Mouse (Mus musculus) lung, embryonic 14.5 days (tissue): ENCODE measurements at regions not wholly inside any gene's neighbourhood (a gene's known extent, or its start where the extent isn't known, plus 50 kb on each side); places are given as distances from the start of the nearest gene placed in this dataset.
A peak's percentile ranks its signal among the peaks of the same experiment; 100 is the strongest.

Experiments
- ATAC-seq: fragments of 200-750 bp; cut with Nextera tagmentation; 2 replicates; pipeline ENCODE4 v1.8.0; 2017; ENCODE audit warnings: mild to moderate bottlenecking, moderate TSS enrichment, moderate library complexity; ENCODE audit not compliant: insufficient read depth
- DNase-seq: peaks from one replicate; pipeline ENCODE4 v3.0.0-alpha.2; 2015
- H3K27ac ChIP-seq: fragments of 300-500 bp; sonication (generic); 2 replicates; pipeline ENCODE4 v1.5.1; 2014; ENCODE audit warnings: low read depth, mild to moderate bottlenecking, moderate library complexity
- H3K27me3 ChIP-seq: fragments of 300-500 bp; sonication (generic); 2 replicates; pipeline ENCODE4 v1.6.1; 2014; ENCODE audit warnings: low read length, control low read depth; ENCODE audit not compliant: insufficient read depth
- H3K36me3 ChIP-seq: fragments of 300-500 bp; sonication (generic); 2 replicates; pipeline ENCODE4 v1.6.1; 2014; ENCODE audit warnings: control low read depth; ENCODE audit not compliant: insufficient read depth
- H3K4me1 ChIP-seq: fragments of 300-500 bp; sonication (generic); 2 replicates; pipeline ENCODE4 v1.6.1; 2014; ENCODE audit warnings: antibody characterized with exemption, control low read depth; ENCODE audit not compliant: insufficient read depth
- H3K4me2 ChIP-seq: fragments of 300-500 bp; sonication (generic); 2 replicates; pipeline ENCODE4 v1.6.1; 2014; ENCODE audit warnings: mild to moderate bottlenecking
- H3K4me3 ChIP-seq: fragments of 300-500 bp; sonication (generic); 2 replicates; pipeline ENCODE4 v1.5.1; 2014; ENCODE audit warnings: low read depth, low read length
- H3K9ac ChIP-seq: fragments of 300-500 bp; sonication (generic); 2 replicates; pipeline ENCODE4 v1.6.1; 2014
- H3K9me3 ChIP-seq: fragments of 300-500 bp; sonication (generic); 2 replicates; pipeline ENCODE4 v1.6.1; 2016; ENCODE audit warnings: low read depth, low read length, control low read depth
- CTCF ChIP-seq: IDR thresholded peaks from 2 replicates; pipeline ENCODE4 v1.5.1; 2016; ENCODE audit warnings: antibody characterized with exemption, low read depth
- WGBS: fragments of 180-500 bp; shearing (Covaris S2); extraction: QIAGEN DNeasy Blood & Tissue Kit; methylation state at CpG from one replicate; pipeline ENCODE4 v1.1.7; 2014; 5-methylcytosine and 5-hydroxymethylcytosine counted together

DNA sequence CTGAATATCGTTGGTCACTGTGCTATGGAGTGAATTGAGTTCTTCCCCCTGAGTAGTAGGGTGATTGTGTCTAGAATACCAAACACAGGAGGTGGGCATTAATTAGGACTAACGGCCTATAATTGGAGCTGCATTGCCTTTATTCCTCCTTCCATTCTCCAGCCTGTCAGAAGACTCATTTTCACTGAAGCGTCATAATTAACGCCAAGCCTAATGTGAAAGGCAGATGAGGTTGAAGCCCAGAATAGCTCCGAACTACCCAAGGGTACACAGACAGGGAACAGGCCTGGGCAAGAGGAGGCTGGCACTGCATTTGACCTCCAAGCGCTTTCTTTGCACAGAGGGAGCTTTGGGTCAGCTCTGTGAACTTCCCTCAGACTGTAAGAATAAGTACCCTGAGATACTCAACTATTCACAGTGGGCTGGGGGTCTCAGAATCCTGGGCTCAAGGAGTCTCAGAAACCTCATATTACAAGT is 386.5 kb downstream of the Brinp2 start:
- Histone ChIP-seq H3K4me1 (no peaks in the 10 kb centered on the region), H3K4me3 (no peak overlapping the region), H3K27ac (no peak overlapping the region), H3K4me2 (no peak overlapping the region), H3K9me3 (no peaks in the 10 kb centered on the region), H3K36me3 (no peaks in the 10 kb centered on the region), H3K9ac (no peak overlapping the region), H3K27me3 (no peaks in the 10 kb centered on the region)
- ATAC-seq = no peak
- DNase-seq = no peak
- TF ChIP-seq CTCF = no peak
- WGBS = 82% methylated on average over 6 of the region's 6 CpGs

DNA sequence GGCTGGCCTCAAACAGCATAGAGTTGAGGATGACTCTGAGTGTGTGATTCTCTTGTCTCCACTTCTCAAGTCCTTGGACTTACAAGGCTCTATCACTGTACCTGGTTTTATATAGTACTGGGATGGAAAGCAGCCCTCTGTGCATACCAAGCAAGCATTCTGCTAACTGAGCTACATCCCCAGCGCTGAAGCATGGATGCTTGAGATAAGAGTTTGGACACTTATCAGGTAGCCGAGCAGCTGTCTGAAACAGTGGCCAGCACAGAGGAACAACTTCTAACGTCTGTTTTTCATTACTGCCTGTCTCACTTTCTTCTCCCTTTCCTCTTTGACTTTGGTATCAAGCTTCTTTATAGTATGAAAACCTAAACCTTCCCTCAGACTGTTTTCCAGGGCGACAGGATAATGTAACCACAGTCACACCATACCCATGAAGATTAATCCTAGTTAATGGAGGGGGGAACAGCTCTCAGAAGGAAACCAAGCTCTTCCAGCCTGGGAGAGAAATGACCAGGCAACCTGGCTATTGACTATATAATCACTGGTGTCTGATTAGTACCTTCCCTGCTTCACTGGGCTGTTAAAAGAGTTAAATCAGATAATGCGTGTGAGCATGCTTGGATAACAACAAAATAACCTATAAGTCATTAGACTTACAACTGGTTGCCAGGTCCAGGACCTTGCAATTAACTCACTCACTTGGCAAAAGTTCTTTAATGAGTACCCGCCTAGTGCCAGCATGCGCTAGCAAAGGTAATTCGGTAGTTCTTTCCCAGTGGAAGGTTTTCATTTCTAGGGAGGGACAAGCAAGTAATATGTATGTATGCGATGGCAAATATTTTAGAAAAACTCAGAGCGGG is 382.5 kb downstream of the Brinp2 start:
- 69% methylated on average over 10 of the region's 10 CpGs for WGBS
- no peak for ATAC-seq
- no peaks in the 10 kb centered on the region for H3K9me3 ChIP-seq
- H3K4me1 ChIP-seq = no peaks in the 10 kb centered on the region
- H3K4me3 ChIP-seq = no peak overlapping the region
- no peaks in the 10 kb centered on the region for H3K36me3 ChIP-seq
- no peak overlapping the region for H3K9ac ChIP-seq
- no peak overlapping the region for H3K27ac ChIP-seq
- no peaks in the 10 kb centered on the region for H3K27me3 ChIP-seq
- no peak for DNase-seq
- H3K4me2 ChIP-seq = no peak overlapping the region
- no peak for TF ChIP-seq CTCF

DNA sequence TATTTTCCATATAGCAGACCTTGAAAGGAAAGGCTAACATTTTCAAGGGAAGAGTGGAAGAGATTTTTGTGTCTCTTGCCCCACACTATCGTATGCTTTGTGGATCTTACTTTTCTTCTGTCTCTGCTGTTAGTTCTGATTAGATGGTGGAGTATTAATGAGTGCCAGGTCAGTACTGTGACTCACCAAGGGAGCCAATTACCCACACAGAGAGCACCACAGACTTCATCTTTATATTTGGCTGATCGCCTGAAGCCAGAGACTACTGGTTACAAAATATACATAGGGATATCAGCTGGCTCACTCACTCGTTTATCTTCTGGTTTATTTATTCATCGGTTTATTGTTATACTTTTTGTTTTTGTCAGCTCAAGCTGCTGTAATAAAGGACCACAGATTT is 381.5 kb downstream of the Brinp2 start:
- TF ChIP-seq CTCF = no peak
- no peaks in the 10 kb centered on the region for H3K27me3 ChIP-seq
- ATAC-seq (no peak), DNase-seq (no peak)
- no peak overlapping the region for H3K9ac ChIP-seq
- 62% methylated on average over 4 of the region's 4 CpGs for WGBS
- no peaks in the 10 kb centered on the region for H3K9me3 ChIP-seq
- no peaks in the 10 kb centered on the region for H3K4me1 ChIP-seq
- H3K4me2 ChIP-seq = no peak overlapping the region
- no peaks in the 10 kb centered on the region for H3K36me3 ChIP-seq
- no peak overlapping the region for H3K4me3 ChIP-seq
- no peak overlapping the region for H3K27ac ChIP-seq

DNA sequence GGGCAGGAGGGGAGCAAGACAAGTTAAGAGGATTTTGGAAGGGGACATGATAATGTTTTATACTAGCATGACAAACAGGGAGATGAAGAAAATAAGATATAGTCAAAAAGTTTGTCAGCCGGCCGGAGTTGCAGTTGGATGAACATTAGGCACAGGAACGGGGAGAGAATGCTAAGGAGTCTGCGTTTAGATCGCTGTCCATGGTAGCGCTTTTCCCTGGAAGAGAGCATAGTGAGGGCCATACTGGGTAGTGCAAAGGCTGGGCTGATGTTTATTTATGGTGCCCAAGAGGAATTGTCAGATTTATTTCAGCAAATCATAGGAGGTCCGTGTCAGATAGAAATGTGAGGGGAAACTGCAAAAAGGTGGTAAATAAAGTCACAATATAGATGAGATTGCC is 337.0 kb downstream of the Brinp2 start:
- no peak for TF ChIP-seq CTCF
- no peak overlapping the region for H3K4me2 ChIP-seq
- peak; percentile 84 for DNase-seq
- H3K9me3 ChIP-seq = no peaks in the 10 kb centered on the region
- no peaks in the 10 kb centered on the region for H3K27me3 ChIP-seq
- H3K36me3 ChIP-seq = no peaks in the 10 kb centered on the region
- no peak overlapping the region for H3K4me3 ChIP-seq
- H3K27ac ChIP-seq = no peak overlapping the region
- no peaks in the 10 kb centered on the region for H3K4me1 ChIP-seq
- peak; percentile 82; the same call in 1 of the 2 replicates for ATAC-seq
- WGBS = 12% methylated on average over 7 of the region's 7 CpGs
- H3K9ac ChIP-seq = no peak overlapping the region

DNA sequence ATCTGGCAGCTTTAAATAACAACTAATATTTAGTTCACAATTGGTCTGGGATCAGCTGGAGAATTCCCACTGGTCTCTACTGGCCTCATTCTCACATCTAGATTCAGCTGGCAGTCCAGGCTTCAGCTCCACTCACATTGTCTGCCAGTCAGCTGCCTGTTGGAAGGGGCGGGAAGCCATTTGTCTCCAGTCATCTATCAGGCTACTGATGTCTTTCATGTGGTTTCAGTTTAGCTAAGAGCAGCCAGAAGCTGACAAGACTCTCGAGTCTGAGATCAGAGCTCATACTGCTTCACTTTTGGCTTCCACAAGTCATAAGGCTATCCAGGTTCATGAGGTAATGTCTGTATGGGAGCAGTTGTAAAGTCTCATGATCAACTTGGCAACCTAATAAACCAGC is 316.4 kb downstream of the Brinp2 start:
- Histone ChIP-seq H3K27me3 (no peaks in the 10 kb centered on the region), H3K36me3 (no peaks in the 10 kb centered on the region), H3K9ac (no peak overlapping the region), H3K9me3 (no peaks in the 10 kb centered on the region), H3K27ac (no peak overlapping the region), H3K4me2 (no peak overlapping the region), H3K4me3 (no peak overlapping the region), H3K4me1 (no peaks in the 10 kb centered on the region)
- WGBS = 18% methylated on average over 2 of the region's 2 CpGs
- ATAC-seq (no peak), DNase-seq (no peak)
- TF ChIP-seq CTCF = no peak

DNA sequence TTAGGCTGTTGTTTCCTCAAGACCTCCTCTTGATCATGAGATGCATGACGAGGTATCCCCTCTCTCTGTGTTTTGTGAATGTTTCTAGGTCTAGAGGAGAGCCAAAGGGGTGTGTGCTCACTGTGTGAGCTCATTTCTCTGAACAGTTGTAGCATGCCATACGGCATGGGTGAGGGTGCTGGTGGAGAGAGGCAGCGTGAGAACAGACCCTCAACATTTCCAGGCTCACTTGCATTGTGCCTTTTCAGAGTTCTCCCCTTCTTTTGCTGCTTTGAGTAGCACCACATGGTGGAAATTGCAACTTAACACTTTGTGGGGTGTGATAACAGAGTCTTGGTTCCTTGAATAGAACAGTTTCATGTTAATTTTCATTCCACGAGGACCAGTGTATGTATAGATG is 315.8 kb downstream of the Brinp2 start:
- no peaks in the 10 kb centered on the region for H3K4me1 ChIP-seq
- H3K9ac ChIP-seq = no peak overlapping the region
- no peak overlapping the region for H3K27ac ChIP-seq
- no peaks in the 10 kb centered on the region for H3K9me3 ChIP-seq
- WGBS = 59% methylated on average over 4 of the region's 4 CpGs
- no peak for TF ChIP-seq CTCF
- no peaks in the 10 kb centered on the region for H3K36me3 ChIP-seq
- DNase-seq (no peak), ATAC-seq (no peak)
- no peak overlapping the region for H3K4me2 ChIP-seq
- no peaks in the 10 kb centered on the region for H3K27me3 ChIP-seq
- no peak overlapping the region for H3K4me3 ChIP-seq

DNA sequence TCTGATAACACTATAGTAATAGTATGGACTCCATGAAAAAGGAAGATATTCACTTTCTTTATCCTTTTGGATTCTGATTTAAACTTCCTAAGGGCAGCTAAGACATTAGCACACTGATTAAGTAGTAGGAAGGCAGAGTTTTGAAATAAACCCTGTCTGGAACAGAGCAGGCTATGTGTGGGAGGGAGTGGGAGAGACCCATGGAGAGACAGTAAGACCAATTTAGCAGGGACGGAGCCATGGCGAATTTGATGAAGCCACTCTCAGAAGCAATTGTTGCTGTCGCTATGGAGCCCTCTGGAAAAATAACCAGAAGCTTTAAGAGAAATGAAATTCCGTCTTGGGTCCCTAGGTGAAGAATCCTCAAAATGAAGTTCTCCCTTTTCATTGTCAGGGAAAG is 303.5 kb downstream of the Brinp2 start:
- DNase-seq (no peak), ATAC-seq (no peak)
- no peak overlapping the region for H3K4me3 ChIP-seq
- no peaks in the 10 kb centered on the region for H3K36me3 ChIP-seq
- no peak for TF ChIP-seq CTCF
- no peak overlapping the region for H3K27ac ChIP-seq
- WGBS = 75% methylated on average over 4 of the region's 4 CpGs
- H3K4me2 ChIP-seq = no peak overlapping the region
- no peak overlapping the region for H3K9ac ChIP-seq
- no peaks in the 10 kb centered on the region for H3K4me1 ChIP-seq
- no peaks in the 10 kb centered on the region for H3K27me3 ChIP-seq
- no peaks in the 10 kb centered on the region for H3K9me3 ChIP-seq
